Mouse (Mus musculus): ENCODE data around the gene Pipox. TPM values are rescaled to one million over a fixed set of nuclear protein-coding genes. Genes with fewer than 3 reads are reported as not detected.

Pipox gene
- polyA plus RNA-seq, 1 experiment, result not detected

- H3K4me1 ChIP-seq (ENCODE audit: control insufficient read depth), result no peaks in the 10 kb centered on the region
- no peak for TF ChIP-seq TAL1 (IDR thresholded peaks at IDR 0.05; ENCODE audit: low read length)
- TF ChIP-seq GATA1 (IDR thresholded peaks at IDR 0.05; ENCODE audit: low read length), result no peak
- H3K36me3 ChIP-seq (ENCODE audit: control insufficient read depth), result no peaks in the 10 kb centered on the region; the same call in 1 of the 2 replicates
- H3K4me3 ChIP-seq (replicated peaks), result no peak overlapping the region
- no peaks in the 10 kb centered on the region for H3K9me3 ChIP-seq (ENCODE audit: control insufficient read depth, low read length)
- H3K27me3 ChIP-seq (ENCODE audit: control insufficient read depth), result peaks cover 30% of the 10 kb centered on the region
Measured at GRCm38 (mm10) chr11:77890648-77891258, 3.1 kb downstream of the Pipox start.

GRCm38 (mm10) chr11:77889484-77889883 is 4.4 kb downstream of the Pipox start:
- TF ChIP-seq TAL1 (IDR thresholded peaks at IDR 0.05; ENCODE audit: low read length), result no peak
- TF ChIP-seq GATA1 (IDR thresholded peaks at IDR 0.05; ENCODE audit: low read length), result no peak
- Histone ChIP-seq H3K9me3 (ENCODE audit: control insufficient read depth, low read length) (no peaks in the 10 kb centered on the region), H3K4me1 (ENCODE audit: control insufficient read depth) (no peaks in the 10 kb centered on the region; the same call in 1 of the 2 replicates), H3K36me3 (ENCODE audit: control insufficient read depth) (no peaks in the 10 kb centered on the region; the same call in 1 of the 2 replicates), H3K27me3 (ENCODE audit: control insufficient read depth) (peaks cover 21% of the 10 kb centered on the region), H3K4me3 (replicated peaks) (no peak overlapping the region)

- Histone ChIP-seq H3K36me3 (ENCODE audit: control insufficient read depth) (no peaks in the 10 kb centered on the region; the same call in 1 of the 2 replicates), H3K4me1 (ENCODE audit: control insufficient read depth) (no peaks in the 10 kb centered on the region; the same call in 1 of the 2 replicates), H3K27me3 (ENCODE audit: control insufficient read depth) (peaks cover 15% of the 10 kb centered on the region), H3K4me3 (replicated peaks) (no peak overlapping the region), H3K9me3 (ENCODE audit: control insufficient read depth, low read length) (no peaks in the 10 kb centered on the region)
- TF ChIP-seq TAL1 (IDR thresholded peaks at IDR 0.05; ENCODE audit: low read length), result no peak
- no peak for TF ChIP-seq GATA1 (IDR thresholded peaks at IDR 0.05; ENCODE audit: low read length)
Measured at GRCm38 (mm10) chr11:77888846-77889245, 5.0 kb downstream of the Pipox start.

GRCm38 (mm10) chr11:77887373-77887960 is 6.4 kb downstream of the Pipox start:
- no peaks in the 10 kb centered on the region; the same call in 1 of the 2 replicates for H3K36me3 ChIP-seq (ENCODE audit: control insufficient read depth)
- H3K4me3 ChIP-seq (replicated peaks), result no peak overlapping the region
- no peaks in the 10 kb centered on the region; the same call in 1 of the 2 replicates for H3K4me1 ChIP-seq (ENCODE audit: control insufficient read depth)
- no peak for TF ChIP-seq TAL1 (IDR thresholded peaks at IDR 0.05; ENCODE audit: low read length)
- TF ChIP-seq GATA1 (IDR thresholded peaks at IDR 0.05; ENCODE audit: low read length), result no peak
- H3K27me3 ChIP-seq (ENCODE audit: control insufficient read depth), result peaks cover 10% of the 10 kb centered on the region
- no peaks in the 10 kb centered on the region for H3K9me3 ChIP-seq (ENCODE audit: control insufficient read depth, low read length)

- Histone ChIP-seq H3K4me3 (replicated peaks) (no peak overlapping the region), H3K36me3 (ENCODE audit: control insufficient read depth) (no peaks in the 10 kb centered on the region; the same call in 1 of the 2 replicates), H3K4me1 (ENCODE audit: control insufficient read depth) (no peaks in the 10 kb centered on the region; the same call in 1 of the 2 replicates), H3K27me3 (ENCODE audit: control insufficient read depth) (peaks cover 10% of the 10 kb centered on the region), H3K9me3 (ENCODE audit: control insufficient read depth, low read length) (no peaks in the 10 kb centered on the region)
- no peak for TF ChIP-seq TAL1 (IDR thresholded peaks at IDR 0.05; ENCODE audit: low read length)
- TF ChIP-seq GATA1 (IDR thresholded peaks at IDR 0.05; ENCODE audit: low read length), result no peak
Measured at GRCm38 (mm10) chr11:77885246-77885575, 8.7 kb downstream of the Pipox start.

- TF ChIP-seq TAL1 (IDR thresholded peaks at IDR 0.05; ENCODE audit: low read length), result no peak
- TF ChIP-seq GATA1 (IDR thresholded peaks at IDR 0.05; ENCODE audit: low read length), result no peak
- H3K4me1 ChIP-seq (ENCODE audit: control insufficient read depth), result no peaks in the 10 kb centered on the region; the same call in 1 of the 2 replicates
- no peaks in the 10 kb centered on the region for H3K9me3 ChIP-seq (ENCODE audit: control insufficient read depth, low read length)
- H3K36me3 ChIP-seq (ENCODE audit: control insufficient read depth), result no peaks in the 10 kb centered on the region; the same call in 1 of the 2 replicates
- H3K27me3 ChIP-seq (ENCODE audit: control insufficient read depth), result peaks cover 10% of the 10 kb centered on the region
- no peak overlapping the region for H3K4me3 ChIP-seq (replicated peaks)
Measured at GRCm38 (mm10) chr11:77884524-77885245, 9.2 kb downstream of the Pipox start.

- Histone ChIP-seq H3K36me3 (ENCODE audit: control insufficient read depth) (no peaks in the 10 kb centered on the region), H3K27me3 (ENCODE audit: control insufficient read depth) (peaks cover 25% of the 10 kb centered on the region), H3K9me3 (ENCODE audit: control insufficient read depth, low read length) (no peaks in the 10 kb centered on the region), H3K4me1 (ENCODE audit: control insufficient read depth) (peaks cover 12% of the 10 kb centered on the region), H3K4me3 (replicated peaks) (no peak overlapping the region)
- TF ChIP-seq GATA1 (IDR thresholded peaks at IDR 0.05; ENCODE audit: low read length) (no peak), TAL1 (IDR thresholded peaks at IDR 0.05; ENCODE audit: low read length) (no peak)
Measured at GRCm38 (mm10) chr11:77876760-77877148, 17.1 kb downstream of the Pipox start.

GRCm38 (mm10) chr11:77875847-77876759 is 17.8 kb downstream of the Pipox start:
- H3K9me3 ChIP-seq (ENCODE audit: control insufficient read depth, low read length), result no peaks in the 10 kb centered on the region
- H3K27me3 ChIP-seq (ENCODE audit: control insufficient read depth), result peaks cover 28% of the 10 kb centered on the region
- H3K4me1 ChIP-seq (ENCODE audit: control insufficient read depth), result peaks cover 12% of the 10 kb centered on the region
- no peak for TF ChIP-seq GATA1 (IDR thresholded peaks at IDR 0.05; ENCODE audit: low read length)
- no peak for TF ChIP-seq TAL1 (IDR thresholded peaks at IDR 0.05; ENCODE audit: low read length)
- no peak overlapping the region for H3K4me3 ChIP-seq (replicated peaks)
- no peaks in the 10 kb centered on the region for H3K36me3 ChIP-seq (ENCODE audit: control insufficient read depth)
